Mouse (Mus musculus): ENCODE data around the gene Gm15155.
"Not testable (repeated sequence)": the region's sequence is repeated elsewhere in the genome, so short reads cannot be mapped to it uniquely, and the experiment has no call there.

Gene Gm15155

GRCm38 (mm10) chrX:156009756-156010155, 385.2 kb downstream of the Gm15155 start:
- DNase-seq (ENCODE audit: low read depth), result no peak

- DNase-seq (ENCODE audit: low read depth), result no peak
Observed at GRCm38 (mm10) chrX:156155776-156156175, 531.2 kb downstream of the Gm15155 start.

- DNase-seq (ENCODE audit: low read depth), result no peak
Observed at GRCm38 (mm10) chrX:156171587-156171986, 547.0 kb downstream of the Gm15155 start.

- DNase-seq (ENCODE audit: low read depth), result not testable (repeated sequence)
Observed at GRCm38 (mm10) chrX:156303806-156304205, 679.3 kb downstream of the Gm15155 start.
